Mouse (Mus musculus): Measurements from ENCODE around the gene Ism1.
A peak's percentile ranks its signal among the peaks of the same experiment; 100 is the strongest.

Ism1 gene

GRCm38 (mm10) chr2:139714206-139714605, 36.2 kb downstream of the Ism1 start:
- no peak for DNase-seq (ENCODE audit: low read depth)

- DNase-seq (ENCODE audit: low read depth): no peak
Observed at GRCm38 (mm10) chr2:139717772-139718171, 39.8 kb downstream of the Ism1 start.

DNA sequence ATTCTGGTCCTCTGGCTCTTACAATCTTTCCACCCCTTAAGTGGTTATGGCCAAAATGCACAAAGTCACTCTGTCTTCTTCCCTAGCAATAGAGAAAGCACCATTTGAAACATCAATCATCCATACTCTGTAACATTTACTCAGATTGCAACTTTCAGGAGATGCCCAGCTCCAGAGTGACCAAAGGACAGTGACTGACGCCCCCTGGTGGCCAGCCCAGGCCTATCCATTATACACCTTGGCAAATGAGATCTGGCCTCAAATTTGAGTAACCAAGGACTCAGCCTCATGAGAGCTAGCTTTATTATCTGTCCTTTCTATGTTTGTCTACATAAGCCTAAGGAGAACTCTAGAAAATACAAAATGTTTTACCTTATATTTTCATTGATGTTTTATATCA, 44.7 kb downstream of the Ism1 start:
- peak; percentile 17 for DNase-seq (ENCODE audit: low read depth)

- no peak for DNase-seq (ENCODE audit: low read depth)
Observed at GRCm38 (mm10) chr2:139723304-139723703, 45.3 kb downstream of the Ism1 start.

- DNase-seq (ENCODE audit: low read depth): no peak
Observed at GRCm38 (mm10) chr2:139724202-139724838, 46.3 kb downstream of the Ism1 start.

DNA sequence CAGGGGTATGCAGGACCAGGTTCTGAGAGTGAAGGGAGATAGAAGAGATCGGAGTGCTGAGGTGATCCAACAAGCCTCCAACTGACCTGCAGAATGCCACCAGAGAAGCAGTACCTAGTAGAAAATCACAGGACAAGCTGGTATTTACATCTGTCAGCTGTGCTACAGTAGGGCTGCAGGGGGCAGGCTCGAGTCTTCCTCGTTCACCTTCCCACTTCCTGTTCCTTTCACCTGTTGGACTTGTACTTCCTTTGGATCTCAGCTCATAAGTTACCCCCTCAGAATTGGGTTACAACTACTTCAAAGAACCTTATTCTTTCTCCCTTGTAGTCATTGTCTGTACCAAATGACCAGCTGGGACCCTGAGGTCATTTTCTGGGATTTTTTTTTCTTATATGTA, 47.4 kb downstream of the Ism1 start:
- DNase-seq (ENCODE audit: low read depth): no peak

DNA sequence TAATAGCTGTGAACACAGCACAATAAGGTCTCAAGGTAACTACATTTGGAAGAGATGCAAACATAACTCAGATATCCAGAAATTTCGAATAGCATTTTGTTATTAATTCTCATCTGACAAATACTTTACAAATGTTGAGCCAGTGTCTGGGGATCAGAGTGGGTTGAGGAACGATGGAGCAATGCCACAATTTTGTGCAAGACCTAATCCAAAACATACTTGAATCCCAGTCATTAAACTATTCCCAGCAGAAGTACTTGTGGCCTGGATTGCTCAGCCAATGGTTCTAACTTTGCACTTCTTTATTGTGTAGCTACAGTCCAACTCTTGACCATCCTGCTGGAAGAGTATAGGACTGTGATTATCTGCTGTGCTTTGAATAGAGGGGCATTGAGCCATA, 50.1 kb downstream of the Ism1 start:
- no peak for DNase-seq (ENCODE audit: low read depth)

GRCm38 (mm10) chr2:139729377-139729776, 51.4 kb downstream of the Ism1 start:
- no peak for DNase-seq (ENCODE audit: low read depth)

GRCm38 (mm10) chr2:139742381-139742780, 64.4 kb downstream of the Ism1 start:
- no peak for DNase-seq (ENCODE audit: low read depth)

DNA sequence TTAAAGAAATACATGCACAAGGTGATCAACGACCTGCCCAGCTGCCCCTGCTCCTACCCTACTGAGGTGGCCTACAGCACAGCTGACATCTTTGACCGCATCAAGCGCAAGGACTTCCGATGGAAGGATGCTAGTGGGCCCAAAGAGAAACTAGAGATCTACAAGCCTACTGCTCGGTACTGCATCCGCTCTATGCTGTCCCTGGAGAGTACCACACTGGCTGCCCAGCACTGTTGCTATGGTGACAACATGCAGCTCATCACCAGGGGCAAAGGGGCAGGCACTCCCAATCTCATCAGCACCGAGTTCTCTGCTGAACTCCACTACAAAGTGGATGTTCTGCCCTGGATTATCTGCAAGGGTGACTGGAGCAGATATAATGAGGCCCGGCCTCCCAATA, 79.0 kb downstream of the Ism1 start:
- no peak for DNase-seq (ENCODE audit: low read depth)

DNA sequence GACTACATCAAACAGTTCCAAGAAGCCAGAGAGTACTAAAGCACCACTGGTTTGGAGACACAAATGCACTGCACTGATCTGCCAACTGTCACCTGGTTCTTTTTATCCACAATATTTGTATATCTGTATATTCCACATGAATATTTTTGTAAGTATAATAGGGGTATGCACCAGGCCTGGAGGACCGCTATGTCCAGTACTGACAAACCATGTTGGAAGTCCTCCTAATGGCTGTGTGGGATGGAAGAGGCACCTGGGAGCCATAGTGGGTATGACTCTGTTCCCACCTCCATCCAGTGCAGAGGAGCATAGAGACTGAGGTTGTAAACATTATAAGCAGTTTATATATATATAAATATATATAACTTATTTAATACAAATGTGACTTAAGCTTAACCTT, 79.5 kb downstream of the Ism1 start:
- no peak for DNase-seq (ENCODE audit: low read depth)

DNA sequence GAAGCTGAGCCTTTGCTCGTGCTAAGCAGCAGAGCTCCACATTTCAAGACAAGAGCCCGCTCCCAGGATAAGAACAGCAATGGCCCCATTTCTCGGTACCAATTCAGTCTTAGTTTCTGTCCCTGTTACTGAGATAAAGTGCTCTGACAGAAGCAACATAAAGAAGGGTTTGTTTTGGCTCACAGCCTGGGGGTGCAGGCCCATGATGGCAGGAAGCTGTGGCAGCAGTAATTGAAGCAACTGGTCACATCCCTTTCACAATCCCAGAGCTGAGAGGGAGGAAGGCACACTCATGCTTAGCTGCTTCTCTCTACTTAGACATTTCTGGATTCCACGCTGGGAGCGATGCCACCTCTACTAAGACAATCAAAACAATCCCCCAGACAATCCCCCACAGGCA, 86.4 kb downstream of the Ism1 start:
- DNase-seq (ENCODE audit: low read depth): no peak

DNA sequence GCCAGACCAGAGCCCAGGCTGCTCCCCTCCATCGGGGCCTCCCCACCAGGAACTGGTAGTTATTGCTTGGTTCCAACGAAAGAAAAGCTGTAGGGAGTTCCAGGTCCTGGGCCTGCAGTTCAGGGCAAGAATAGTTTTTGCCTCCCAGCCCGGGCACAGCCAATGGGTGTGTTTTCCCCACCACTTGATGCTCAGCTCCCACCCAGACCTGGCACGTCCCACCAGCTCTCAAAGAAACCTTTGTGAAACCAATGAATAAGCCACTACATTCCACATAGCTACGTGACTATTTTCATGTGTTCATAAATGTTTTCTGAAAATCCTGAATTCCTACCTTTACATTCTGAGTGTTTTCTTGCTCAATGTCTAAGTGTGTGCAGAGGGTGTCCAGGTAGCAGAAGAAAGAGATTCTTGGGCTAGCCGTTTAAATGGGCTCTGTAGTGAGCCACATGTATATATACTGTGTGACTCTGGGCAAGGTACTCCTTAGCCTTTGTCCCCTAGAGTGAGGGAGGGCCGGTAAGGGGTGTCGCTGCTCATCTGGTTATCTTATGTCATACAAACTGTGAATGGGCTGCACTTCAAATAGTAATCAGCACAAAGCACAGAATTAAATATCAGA, 97.1 kb downstream of the Ism1 start:
- no peak for DNase-seq (ENCODE audit: low read depth)

DNA sequence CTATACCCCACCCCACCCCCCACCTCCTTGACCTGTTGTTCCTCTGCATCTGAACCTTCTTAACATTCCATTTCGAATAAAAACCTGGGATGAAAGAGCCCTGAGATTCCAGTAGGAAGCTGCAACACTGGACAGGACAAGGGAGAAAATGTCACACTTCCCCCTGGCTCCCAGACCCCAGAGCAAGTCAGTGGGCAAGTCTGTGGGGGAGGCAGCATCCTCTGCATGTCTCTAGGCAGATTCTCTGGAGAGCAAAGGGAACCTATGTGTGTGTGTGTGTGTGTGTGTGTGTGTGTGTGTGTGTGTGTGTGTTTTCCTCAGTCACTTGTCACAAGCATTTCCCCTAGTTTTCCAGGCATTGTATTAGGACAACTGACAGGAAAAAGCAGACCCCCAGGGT, 98.7 kb downstream of the Ism1 start:
- DNase-seq (ENCODE audit: low read depth): no peak

DNA sequence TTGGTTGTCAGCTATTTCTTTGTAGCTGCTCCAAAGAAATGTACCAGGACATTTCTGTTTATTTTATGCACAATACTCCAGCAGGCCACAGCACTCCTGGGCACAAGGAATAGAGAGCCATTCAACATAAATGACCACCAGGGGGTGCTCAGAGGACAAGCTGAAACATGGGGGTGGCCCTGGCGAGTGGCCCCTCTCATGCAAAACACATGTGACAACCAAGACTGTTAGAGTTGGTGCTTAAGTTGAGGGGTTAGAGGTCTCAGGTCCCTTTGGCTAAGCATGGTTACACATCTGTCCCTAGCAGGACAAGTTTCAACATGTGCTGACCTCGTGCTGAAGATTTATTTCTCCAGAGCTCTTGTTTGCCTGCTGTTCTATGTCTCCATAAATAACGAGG, 100.3 kb downstream of the Ism1 start:
- DNase-seq (ENCODE audit: low read depth): peak; percentile 18

DNA sequence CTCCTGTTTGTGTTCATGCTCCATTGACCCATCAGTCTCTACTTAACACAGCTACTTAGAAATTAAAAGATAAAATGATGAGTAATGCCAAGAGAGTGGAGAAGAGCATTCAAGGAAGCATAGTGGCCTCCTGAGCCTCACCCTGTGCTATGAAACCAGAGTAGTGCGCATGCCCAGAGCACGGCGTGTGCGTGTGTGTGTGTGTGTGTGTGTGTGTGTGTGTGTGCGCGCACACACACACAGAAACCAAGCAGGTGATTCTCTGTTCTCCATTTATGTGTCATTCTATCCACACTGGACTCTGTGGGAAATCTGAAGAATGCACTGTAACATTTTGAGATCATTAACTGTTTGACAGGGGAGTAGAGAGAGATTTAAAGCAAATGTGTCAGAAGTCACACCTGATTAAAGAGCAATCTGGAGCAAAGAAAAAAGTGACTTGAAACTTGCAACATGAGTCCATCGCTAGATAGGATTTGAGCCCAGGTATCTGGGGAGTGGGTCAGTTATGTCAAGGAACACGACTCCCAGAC, 105.4 kb downstream of the Ism1 start:
- no peak for DNase-seq (ENCODE audit: low read depth)

GRCm38 (mm10) chr2:139784465-139784864, 106.5 kb downstream of the Ism1 start:
- no peak for DNase-seq (ENCODE audit: low read depth)

DNA sequence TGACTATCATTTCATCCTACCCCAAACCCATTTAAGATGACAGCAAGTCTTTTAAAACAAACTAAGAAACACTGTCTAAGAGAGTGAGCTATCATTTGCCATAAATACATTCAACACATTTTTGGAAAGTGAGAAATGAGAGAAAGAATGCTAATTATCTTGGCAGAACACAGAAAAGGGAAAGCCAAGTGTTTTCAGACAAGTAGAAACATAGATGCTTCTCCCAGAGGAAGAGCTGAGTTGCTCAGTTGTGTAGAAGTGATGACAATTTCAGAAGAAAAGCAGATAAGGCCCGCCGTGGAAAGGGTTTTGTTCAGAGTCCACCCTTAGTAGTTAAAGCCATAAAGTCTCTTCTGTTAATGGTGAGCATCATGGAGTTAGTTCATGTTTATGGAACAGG, 107.0 kb downstream of the Ism1 start:
- DNase-seq (ENCODE audit: low read depth): no peak

- DNase-seq (ENCODE audit: low read depth): no peak
Observed at GRCm38 (mm10) chr2:139788658-139789057, 110.7 kb downstream of the Ism1 start.

GRCm38 (mm10) chr2:139792345-139793120, 114.6 kb downstream of the Ism1 start:
- no peak for DNase-seq (ENCODE audit: low read depth)

DNA sequence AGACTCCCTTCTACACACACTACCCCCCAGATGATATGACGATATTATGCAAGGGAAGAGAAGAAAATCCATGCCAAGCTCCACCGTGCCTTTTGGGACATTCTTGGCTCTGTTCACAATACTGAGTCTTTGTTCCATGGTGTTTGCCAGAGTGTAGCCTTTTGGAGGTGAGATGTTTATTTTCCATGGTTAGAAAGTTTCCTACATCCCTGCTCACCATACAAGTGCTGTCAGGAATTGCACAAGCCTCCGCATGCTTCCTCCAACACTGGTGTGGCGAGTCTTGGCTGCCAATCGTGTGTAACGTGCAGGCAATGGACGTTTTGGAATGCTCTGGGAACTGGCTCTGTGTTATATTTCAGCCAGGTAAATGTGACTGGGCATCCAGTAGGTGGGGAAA, 126.1 kb downstream of the Ism1 start:
- no peak for DNase-seq (ENCODE audit: low read depth)

- DNase-seq (ENCODE audit: low read depth): no peak
Observed at GRCm38 (mm10) chr2:139807887-139808286, 129.9 kb downstream of the Ism1 start.

Data from c-Kit-positive CD71-negative TER-119-negative erythroid progenitor cells, embryonic 14.5 days (primary cell).